Mouse (Mus musculus): ENCODE measurements around the gene Usp47.

GRCm38 (mm10) chr7:112042758-112043157 is 19.5 kb downstream of the Usp47 start:
- TF ChIP-seq CTCF (IDR thresholded peaks at IDR 0.05; ENCODE audit: control insufficient read depth, insufficient read depth, insufficient read length) (no peak), MAX (IDR thresholded peaks at IDR 0.05) (no peak), MYOG (IDR thresholded peaks at IDR 0.05; ENCODE audit: control insufficient read depth, extremely low read depth, insufficient read length) (no peak), CEBPB (IDR thresholded peaks at IDR 0.05; ENCODE audit: low read depth) (no peak), FOSL1 (IDR thresholded peaks at IDR 0.05; ENCODE audit: insufficient read depth, low read length, poor library complexity, severe bottlenecking) (no peak), USF1 (IDR thresholded peaks at IDR 0.05; ENCODE audit: low read depth) (no peak)

All from C2C12 (cell line).